Mouse (Mus musculus) olfactory bulb, adult 2 months (tissue): ENCODE measurements around the gene Adcyap1r1.

Source experiments
- CTCF ChIP-seq: fragments of 200-500 bp; IDR thresholded peaks from 2 replicates; pipeline ENCODE4 v1.5.1; 2012; ENCODE audit warnings: low read depth, mild to moderate bottlenecking, low read length, moderate library complexity; ENCODE audit not compliant: insufficient read depth
- POLR2A ChIP-seq: fragments of 200-500 bp; IDR thresholded peaks from 2 replicates; pipeline ENCODE4 v1.6.1; 2012; ENCODE audit warnings: mild to moderate bottlenecking, low read depth, low read length, moderate library complexity; ENCODE audit not compliant: insufficient read depth

DNA sequence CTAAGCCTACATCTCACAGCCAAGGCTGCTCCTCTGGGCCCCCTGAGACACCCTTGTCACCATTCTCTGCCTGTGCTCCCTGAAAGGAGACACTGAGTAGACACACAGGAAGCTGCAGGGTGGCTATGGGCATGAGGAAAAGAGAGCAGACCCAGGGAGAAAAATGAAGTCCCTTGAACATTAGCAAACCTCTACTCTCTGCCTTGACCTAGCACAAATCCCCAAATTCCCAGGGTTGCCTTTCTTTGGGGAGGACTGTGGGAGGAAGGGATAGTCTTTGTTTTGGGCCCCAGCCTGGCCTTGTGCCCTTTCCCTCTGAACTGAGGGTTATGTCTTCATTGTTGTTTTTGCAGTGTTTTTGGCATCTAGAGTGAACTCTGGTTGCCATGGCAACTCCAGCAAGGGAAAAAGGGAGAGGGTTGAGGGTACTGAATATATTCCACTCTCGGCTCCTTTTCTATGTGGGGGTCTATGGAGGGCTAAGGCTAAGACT is 30.9 kb upstream of the Adcyap1r1 start:
- TF ChIP-seq POLR2A (no peak), CTCF (no peak)
